Mouse (Mus musculus): ENCODE data around the gene 9530077C05Rik.

GRCm38 (mm10) chr9:22457142-22457835, 46.0 kb downstream of the 9530077C05Rik start:
- TF ChIP-seq CTCF (IDR thresholded peaks at IDR 0.05; ENCODE audit: control insufficient read depth, insufficient read depth, low read length) (no peak), POLR2A (IDR thresholded peaks at IDR 0.05; ENCODE audit: borderline replicate concordance, control insufficient read depth, low read depth, low read length) (no peak)

All from bone marrow, adult 2 months (tissue).